ENCODE assay signal across 8 mouse cellular contexts in the genomic region with DNA sequence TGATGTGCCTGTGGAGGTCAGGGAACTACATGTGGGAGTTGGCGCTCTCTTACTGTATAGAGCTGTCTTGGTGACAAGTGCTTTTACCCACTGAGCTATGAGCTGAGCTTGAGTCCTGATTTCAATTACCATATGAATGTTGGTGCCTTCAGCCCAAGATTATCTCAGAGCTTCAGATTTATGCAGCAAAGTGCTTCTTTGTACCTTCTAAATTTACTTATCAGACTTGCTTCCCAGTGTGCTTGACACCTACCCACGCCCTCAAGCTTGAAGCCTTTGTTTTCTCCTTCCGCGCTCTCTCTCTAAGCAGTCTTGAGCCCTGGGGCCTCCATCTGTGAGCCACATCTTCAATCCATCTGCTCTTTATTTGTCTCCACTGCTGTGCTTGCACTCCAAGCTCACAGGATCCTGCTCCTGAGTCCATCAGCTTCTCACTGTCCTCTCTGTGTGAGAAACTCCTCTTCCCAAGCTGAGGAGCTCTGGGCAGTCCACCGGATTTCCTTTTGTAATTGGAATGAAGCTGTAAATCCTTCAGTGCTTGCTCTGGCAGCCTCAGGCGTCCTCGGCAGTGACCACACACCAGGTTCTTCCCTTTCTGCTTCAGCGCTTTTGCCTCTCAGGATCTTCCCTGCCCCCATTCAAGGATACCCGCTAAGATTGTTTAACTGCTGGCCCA. TPM values are rescaled to one million over a fixed set of nuclear protein-coding genes. Genes with fewer than 3 reads are reported as not detected.
DNase-seq lines count a peak whose midpoint lies in the region; ATAC-seq and TF ChIP-seq lines count a peak whose summit lies in the region.

No protein-coding gene starts in this region.

- DNase-seq in adrenal gland, adult 2 months: peak; percentile 35
- no peak for DNase-seq in adrenal gland, postnatal 25 days
- DNase-seq in cerebellum, adult 11 months: peak; percentile 43
- peak; percentile 7 for DNase-seq in limb, embryonic 14.5 days (ENCODE audit: low spot score)
- peak; percentile 76 for DNase-seq in retina, postnatal 1 day
- DNase-seq in thymus, postnatal 10 days (ENCODE audit: low spot score in 2 of 2): no peak

- no peak overlapping the region for H3K4me3 ChIP-seq in forebrain, embryonic 15.5 days
- H3K4me3 ChIP-seq in intestine, embryonic 16.5 days (ENCODE audit: low read length): no peak overlapping the region
- no peak overlapping the region for H3K4me3 ChIP-seq in limb, embryonic 14.5 days (replicated peaks; ENCODE audit: low read length)

- no peak for TF ChIP-seq POLR2A in limb, embryonic 14.5 days (IDR thresholded peaks at IDR 0.05; ENCODE audit: borderline replicate concordance, extremely low read depth, insufficient read depth, insufficient read length)

- 5% methylated on average over 9 of the region's 9 CpGs for WGBS in forebrain, embryonic 15.5 days
- WGBS in intestine, embryonic 16.5 days: 39% methylated on average over 9 of the region's 9 CpGs
- WGBS in limb, embryonic 14.5 days: 22% methylated on average over 9 of the region's 9 CpGs

- peak overlapping the region; percentile 88 for H3K27ac ChIP-seq in forebrain, embryonic 15.5 days (replicated peaks)
- peak overlapping the region; percentile 20; the same call in 1 of the 2 replicates for H3K27ac ChIP-seq in intestine, embryonic 16.5 days (ENCODE audit: low read length)
- 0 out of 2 replicates have a peak overlapping the region, but pooled peaks have one; percentile 35 for H3K27ac ChIP-seq in limb, embryonic 14.5 days (replicated peaks; ENCODE audit: low read depth, low read length)

- H3K27me3 ChIP-seq in forebrain, embryonic 15.5 days: no peaks in the 10 kb centered on the region
- H3K27me3 ChIP-seq in intestine, embryonic 16.5 days (replicated peaks; ENCODE audit: control insufficient read depth, insufficient read depth, low read length): no peaks in the 10 kb centered on the region
- no peaks in the 10 kb centered on the region for H3K27me3 ChIP-seq in limb, embryonic 14.5 days (ENCODE audit: control insufficient read depth, insufficient read depth, low read length)

- peak; percentile 63 for ATAC-seq in forebrain, embryonic 15.5 days (replicated peaks)
- no peak for ATAC-seq in intestine, embryonic 16.5 days
- ATAC-seq in limb, embryonic 14.5 days (ENCODE audit: low FRiP score, low read depth): no peak

- no peak overlapping the region; the same call in 1 of the 2 replicates for H3K9ac ChIP-seq in forebrain, embryonic 15.5 days (replicated peaks)
- peak overlapping the region; percentile 8; the same call in 1 of the 2 replicates for H3K9ac ChIP-seq in intestine, embryonic 16.5 days (ENCODE audit: low read depth, low read length)
- H3K9ac ChIP-seq in limb, embryonic 14.5 days (ENCODE audit: low read depth, low read length, severe bottlenecking): peak overlapping the region; percentile 28; the same call in 1 of the 2 replicates

- H3K36me3 ChIP-seq in forebrain, embryonic 15.5 days: no peaks in the 10 kb centered on the region
- no peaks in the 10 kb centered on the region for H3K36me3 ChIP-seq in intestine, embryonic 16.5 days (ENCODE audit: control insufficient read depth, insufficient read depth, low read length)
- no peaks in the 10 kb centered on the region for H3K36me3 ChIP-seq in limb, embryonic 14.5 days (ENCODE audit: control insufficient read depth, insufficient read depth, low read length)

- no peaks in the 10 kb centered on the region for H3K9me3 ChIP-seq in forebrain, embryonic 15.5 days
- H3K9me3 ChIP-seq in intestine, embryonic 16.5 days (ENCODE audit: control insufficient read depth, low read length): no peaks in the 10 kb centered on the region
- no peaks in the 10 kb centered on the region for H3K9me3 ChIP-seq in limb, embryonic 14.5 days (ENCODE audit: control insufficient read depth, low read length)

- peak overlapping the region; percentile 20; the same call in 1 of the 2 replicates for H3K4me2 ChIP-seq in forebrain, embryonic 15.5 days (replicated peaks)
- H3K4me2 ChIP-seq in intestine, embryonic 16.5 days (ENCODE audit: low read depth, low read length): no peak overlapping the region
- no peak overlapping the region for H3K4me2 ChIP-seq in limb, embryonic 14.5 days (replicated peaks; ENCODE audit: low read depth, low read length, severe bottlenecking)

- peaks cover 32% of the 10 kb centered on the region for H3K4me1 ChIP-seq in forebrain, embryonic 15.5 days
- peaks cover 27% of the 10 kb centered on the region for H3K4me1 ChIP-seq in intestine, embryonic 16.5 days (ENCODE audit: control insufficient read depth, insufficient read depth, low read length)
- H3K4me1 ChIP-seq in limb, embryonic 14.5 days (ENCODE audit: control insufficient read depth, insufficient read depth, low read length): peaks cover 21% of the 10 kb centered on the region

RNA-seq across cellular contexts. Expression of a gene that starts 55.4 kb away (rescaled TPM):
- 10 to 100 TPM; 19.6 to 22.1 TPM for total RNA-seq in adrenal gland, adult 2 months (2021)
- polyA plus RNA-seq in adrenal gland, adult 2 months (2012; rRNA removed): 4.6 and 6.1 TPM in 2 replicates
- 22.3 and 24.1 TPM in 2 replicates for total RNA-seq in adrenal gland, postnatal 25 days (2021)
- polyA plus RNA-seq in forebrain, embryonic 15.5 days (2015; fragmentation: Nextera tagmentation; extraction: Ambion mirVana): 6.5 and 6.9 TPM in 2 replicates
- 2.2 and 2.7 TPM in 2 replicates for polyA plus RNA-seq in intestine, embryonic 16.5 days (2015; fragmentation: Nextera tagmentation; extraction: Ambion mirVana)
- 10.2 and 10.9 TPM in 2 replicates for polyA plus RNA-seq in limb, embryonic 14.5 days (2012; rRNA removed)
- 6.2 and 6.9 TPM in 2 replicates for polyA plus RNA-seq in limb, embryonic 14.5 days (2014; fragmentation: Nextera tagmentation; extraction: Ambion mirVana)

Comparison
In these comparisons a context has a peak if more than half of its experiments do, and no peak if none do; other contexts are left out.
1. DNase-seq: peak in adrenal gland, adult 2 months (single experiment), cerebellum, adult 11 months (single experiment), limb, embryonic 14.5 days (single experiment) and retina, postnatal 1 day (single experiment); none in adrenal gland, postnatal 25 days (single experiment) and thymus, postnatal 10 days (0 of 2).
2. H3K27ac ChIP-seq: peak in every context shown above with its lines; median percentile 88 in forebrain, embryonic 15.5 days; 35 in limb, embryonic 14.5 days; 20 in intestine, embryonic 16.5 days.